Mouse (Mus musculus) C2C12 (cell line): ENCODE results near the gene Csmd2. TPM values are rescaled to one million over a fixed set of nuclear protein-coding genes. Genes with fewer than 3 reads are reported as not detected.

ENCODE experiments used
- H3K27me3 ChIP-seq: one replicate; pipeline ENCODE4 v1.6.1; 2011; ENCODE audit not compliant: control insufficient read depth, insufficient read depth, insufficient read length
- H3K36me3 ChIP-seq: one replicate; pipeline ENCODE4 v1.6.1; 2011; ENCODE audit not compliant: control insufficient read depth, insufficient read depth
- H3K4me3 ChIP-seq: one replicate; pipeline ENCODE4 v1.5.1; 2011; ENCODE audit warnings: mild to moderate bottlenecking, control low read depth; ENCODE audit not compliant: poor library complexity, insufficient read depth, severe bottlenecking
- H3K79me2 ChIP-seq: one replicate; pipeline ENCODE4 v1.6.1; 2011; ENCODE audit not compliant: control insufficient read depth, insufficient read depth
- H3K79me3 ChIP-seq: one replicate; pipeline ENCODE4 v1.6.1; 2011; ENCODE audit warnings: low read depth, control low read depth
- H3ac ChIP-seq: one replicate; pipeline ENCODE3; 2011; ENCODE audit warnings: low read depth; ENCODE audit not compliant: control insufficient read depth, insufficient read length
- CEBPB ChIP-seq: IDR thresholded peaks from one replicate; pipeline ENCODE4 v1.6.1; 2011; ENCODE audit warnings: low read depth, mild to moderate bottlenecking, control low read depth, moderate library complexity
- CTCF ChIP-seq: IDR thresholded peaks from one replicate; pipeline ENCODE4 v1.5.1; 2011; ENCODE audit not compliant: control insufficient read depth, insufficient read depth, insufficient read length
- FOSL1 ChIP-seq: IDR thresholded peaks from one replicate; pipeline ENCODE4 v1.8.0; 2011; ENCODE audit warnings: mild to moderate bottlenecking, low read length; ENCODE audit not compliant: poor library complexity, insufficient read depth, severe bottlenecking
- MAX ChIP-seq: IDR thresholded peaks from one replicate; pipeline ENCODE4 v1.6.1; 2011; ENCODE audit warnings: mild to moderate bottlenecking, control low read depth
- MYOD1 ChIP-seq: IDR thresholded peaks from one replicate; pipeline ENCODE4 v1.6.1; 2011; ENCODE audit warnings: low read depth; ENCODE audit not compliant: control insufficient read depth, insufficient read length
- MYOG ChIP-seq: IDR thresholded peaks from one replicate; pipeline ENCODE4 v1.6.1; 2011; ENCODE audit not compliant: control insufficient read depth, insufficient read length; ENCODE audit errors: extremely low read depth
- USF1 ChIP-seq: IDR thresholded peaks from one replicate; pipeline ENCODE4 v1.6.1; 2011; ENCODE audit warnings: low read depth, mild to moderate bottlenecking, control low read depth, moderate library complexity
- polyA plus RNA-seq: library from polyadenylated mRNA; unstranded; fragments of >200 nt; fragmentation: generic; extraction: Trizol; gene quantifications from one replicate; pipeline ENCODE4 v1.2.1, GENCODE M21; 2012; ENCODE audit warnings: missing spikeins

Gene Csmd2
- polyA plus RNA-seq, 1 experiment: not detected

DNA sequence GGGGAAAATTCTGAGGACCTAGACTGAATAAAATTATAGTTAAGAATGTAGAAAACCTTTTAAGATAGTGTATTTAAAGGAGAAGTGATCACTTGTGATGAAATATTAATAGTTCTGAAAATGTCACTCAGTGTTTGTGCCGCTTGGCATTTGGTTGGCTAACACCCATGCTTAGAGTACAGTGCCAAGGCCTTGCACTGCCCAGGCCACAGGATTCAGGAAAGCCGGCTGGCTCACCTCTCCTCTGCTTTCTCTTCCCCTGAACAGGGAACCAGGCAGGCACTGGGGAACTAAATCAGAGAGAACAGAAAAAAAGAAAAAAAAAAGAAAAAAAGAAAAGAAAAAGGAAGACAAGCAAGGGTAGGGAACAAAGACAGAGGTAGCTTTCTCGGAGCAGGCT is 14.7 kb upstream of the Csmd2 start:
- H3K36me3 ChIP-seq: no peaks in the 10 kb centered on the region
- no peaks in the 10 kb centered on the region for H3K79me2 ChIP-seq
- no peaks in the 10 kb centered on the region for H3K79me3 ChIP-seq
- H3ac ChIP-seq: no peak overlapping the region
- H3K27me3 ChIP-seq: no peaks in the 10 kb centered on the region
- no peak for TF ChIP-seq CEBPB
- TF ChIP-seq MYOG: no peak
- no peak for TF ChIP-seq MAX
- no peak for TF ChIP-seq CTCF
- no peak for TF ChIP-seq MYOD1
- no peak for TF ChIP-seq FOSL1
- TF ChIP-seq USF1: no peak
- no peak overlapping the region for H3K4me3 ChIP-seq

DNA sequence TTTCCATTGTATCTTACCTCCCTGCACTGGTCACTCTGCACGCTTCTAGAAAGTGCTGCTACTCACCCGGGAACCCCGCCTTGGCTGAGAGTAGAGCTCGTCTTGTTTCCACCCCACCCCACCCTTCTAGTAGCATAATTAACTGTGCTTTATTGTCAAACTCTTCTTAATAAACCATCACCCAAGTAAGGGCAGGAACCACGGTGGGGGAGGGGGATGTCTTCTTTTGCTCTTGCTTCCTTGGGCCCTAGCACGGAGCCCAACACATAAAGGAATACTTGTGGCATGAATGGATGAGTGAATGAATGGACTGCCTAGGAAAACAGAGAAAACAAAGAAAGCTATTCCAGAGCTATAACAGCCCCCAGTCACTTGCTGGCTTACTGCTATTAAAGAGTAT is 6.5 kb upstream of the Csmd2 start:
- H3K27me3 ChIP-seq: no peaks in the 10 kb centered on the region
- H3K79me3 ChIP-seq: no peaks in the 10 kb centered on the region
- H3K4me3 ChIP-seq: no peak overlapping the region
- no peaks in the 10 kb centered on the region for H3K79me2 ChIP-seq
- no peaks in the 10 kb centered on the region for H3K36me3 ChIP-seq
- no peak overlapping the region for H3ac ChIP-seq
- TF ChIP-seq CEBPB: no peak
- no peak for TF ChIP-seq FOSL1
- TF ChIP-seq USF1: no peak
- TF ChIP-seq CTCF: no peak
- TF ChIP-seq MYOD1: no peak
- TF ChIP-seq MAX: no peak
- TF ChIP-seq MYOG: no peak

DNA sequence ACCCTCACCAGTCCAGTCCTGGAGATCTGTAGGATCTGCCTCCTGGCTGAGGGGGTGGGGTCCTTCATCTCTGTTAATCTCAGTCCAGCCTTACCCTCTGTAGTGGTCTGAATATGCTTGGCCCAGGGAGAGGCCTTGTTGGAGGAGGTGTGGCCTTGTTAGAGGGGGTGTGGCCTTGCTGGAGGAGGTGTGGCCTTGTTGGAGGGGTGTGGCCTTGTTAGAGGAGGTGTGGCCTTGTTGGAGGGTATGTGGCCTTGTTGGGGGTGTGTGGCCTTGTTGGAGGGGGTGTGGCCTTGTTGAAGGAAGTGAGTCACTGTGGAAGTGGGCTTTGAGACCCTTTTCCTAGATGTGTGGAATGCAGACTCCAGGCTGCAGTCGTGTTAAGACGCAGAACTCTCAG is 3.2 kb upstream of the Csmd2 start:
- TF ChIP-seq MYOD1 (no peak), MYOG (no peak), USF1 (no peak), CEBPB (no peak), MAX (no peak)
- Histone ChIP-seq H3K36me3 (no peaks in the 10 kb centered on the region), H3K4me3 (no peak overlapping the region), H3K79me2 (no peaks in the 10 kb centered on the region), H3ac (no peak overlapping the region), H3K27me3 (no peaks in the 10 kb centered on the region), H3K79me3 (no peaks in the 10 kb centered on the region)

DNA sequence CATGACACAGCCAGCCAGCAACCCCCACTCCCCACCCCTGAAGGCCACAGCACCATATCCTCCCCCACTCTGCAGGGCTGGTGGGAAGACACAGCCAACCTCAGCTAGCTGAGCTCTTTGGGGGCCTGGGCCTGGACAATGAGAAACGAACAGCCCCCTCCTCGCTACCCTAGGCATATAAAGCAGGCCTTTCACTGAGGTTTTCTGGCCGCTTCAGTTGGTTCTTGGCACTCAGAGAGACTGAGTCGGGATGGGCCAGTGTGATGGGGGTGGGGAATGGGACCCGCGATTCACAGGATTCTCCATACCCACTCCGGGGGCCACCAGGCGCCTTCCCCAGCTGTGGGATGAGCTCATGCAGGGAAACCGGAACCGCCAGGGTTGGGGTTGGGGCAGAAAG is 1.8 kb upstream of the Csmd2 start:
- H3K27me3 ChIP-seq: no peaks in the 10 kb centered on the region
- no peak for TF ChIP-seq MAX
- TF ChIP-seq CTCF: no peak
- no peak for TF ChIP-seq CEBPB
- TF ChIP-seq FOSL1: no peak
- TF ChIP-seq MYOG: no peak
- no peak for TF ChIP-seq USF1
- no peak for TF ChIP-seq MYOD1

DNA sequence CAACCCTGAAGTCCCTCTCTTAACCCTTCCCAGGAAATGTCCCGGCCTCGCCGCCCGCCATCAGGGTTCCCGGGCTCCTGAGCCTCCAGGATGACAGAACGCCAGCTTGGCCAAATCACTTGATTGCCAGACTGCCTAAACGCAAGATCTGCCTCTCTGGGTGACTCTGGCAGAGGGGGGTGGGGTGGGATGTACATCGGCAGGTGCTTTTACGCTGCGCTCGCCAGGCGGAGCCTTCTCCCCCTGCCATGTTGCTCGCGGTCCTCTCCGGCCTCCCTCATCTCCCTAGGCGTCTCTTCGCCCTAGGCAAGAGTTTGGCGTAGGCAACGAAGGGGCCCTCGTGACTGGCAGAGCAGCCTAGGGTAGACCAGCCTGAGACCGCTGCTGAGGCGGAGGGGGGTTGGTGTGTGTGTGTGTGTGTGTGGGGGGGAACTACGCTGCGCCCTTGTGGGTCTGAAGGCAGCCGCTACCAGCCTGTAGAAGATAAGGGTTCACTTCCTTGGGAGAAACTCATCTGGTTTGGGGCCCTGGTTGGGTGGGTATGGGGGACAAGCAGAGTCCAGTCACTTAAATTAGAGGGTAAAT is 1.1 kb upstream of the Csmd2 start:
- Histone ChIP-seq H3K27me3 (no peaks in the 10 kb centered on the region), H3K79me2 (no peaks in the 10 kb centered on the region), H3K36me3 (no peaks in the 10 kb centered on the region), H3ac (no peak overlapping the region), H3K4me3 (no peak overlapping the region), H3K79me3 (no peaks in the 10 kb centered on the region)
- TF ChIP-seq MAX (no peak), MYOG (no peak), MYOD1 (no peak), USF1 (no peak), CEBPB (no peak), CTCF (no peak), FOSL1 (no peak)

More for the DNA sequence above, 1.8 kb upstream of the Csmd2 start:
- no peaks in the 10 kb centered on the region for H3K79me3 ChIP-seq
- no peak overlapping the region for H3K4me3 ChIP-seq
- H3ac ChIP-seq: no peak overlapping the region
- H3K79me2 ChIP-seq: no peaks in the 10 kb centered on the region
- H3K36me3 ChIP-seq: no peaks in the 10 kb centered on the region

DNA sequence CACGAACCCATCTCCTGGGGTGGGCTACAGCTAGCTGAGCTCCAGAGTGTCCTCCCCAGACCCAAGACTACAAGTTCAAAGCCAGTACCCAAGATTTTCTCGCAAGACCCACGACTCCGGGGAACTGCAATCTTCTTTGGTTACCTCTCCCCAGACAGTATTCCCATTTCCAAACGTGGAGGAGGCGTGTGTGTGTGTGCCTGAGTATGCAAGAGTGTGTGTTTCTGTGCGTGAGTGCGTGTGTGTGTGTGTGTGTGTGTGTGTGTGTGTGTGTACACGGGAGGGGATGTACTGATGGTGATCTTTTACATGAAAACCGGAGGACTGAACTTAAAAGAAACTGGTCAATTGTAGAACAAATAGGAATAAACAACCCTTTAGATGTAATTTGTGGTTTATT is 387 bp upstream of the Csmd2 start:
- Histone ChIP-seq H3ac (no peak overlapping the region), H3K79me2 (no peaks in the 10 kb centered on the region), H3K4me3 (no peak overlapping the region), H3K36me3 (no peaks in the 10 kb centered on the region), H3K27me3 (no peaks in the 10 kb centered on the region), H3K79me3 (no peaks in the 10 kb centered on the region)
- TF ChIP-seq MAX (no peak), USF1 (no peak), FOSL1 (no peak), CEBPB (no peak), MYOD1 (no peak), CTCF (no peak), MYOG (no peak)
